Comparison of ENCODE assay signal across 12 mouse cellular contexts in genomic region chr14:48841278-48841677, GRCm38 (mm10).
"Had no signal": no experiment of that assay in that cellular context is flagged by ENCODE, and none has a peak within 500 bp of the region (broad histone marks: within the 10 kb centered on the region; RNA-seq: fewer than 3 reads in every experiment).

No protein-coding gene starts in this region.

- H3K36me3 ChIP-seq: kidney, embryonic 15.5 days; limb, embryonic 10.5 days; liver, embryonic 12.5 days had no signal

- H3K4me1 ChIP-seq: kidney, embryonic 15.5 days; liver, embryonic 12.5 days had no signal

- ATAC-seq: liver, embryonic 12.5 days had no signal

- H3K4me2 ChIP-seq: kidney, embryonic 15.5 days; liver, embryonic 12.5 days; lung, embryonic 14.5 days had no signal

- H3K9ac ChIP-seq: kidney, embryonic 15.5 days; liver, embryonic 12.5 days; lung, embryonic 14.5 days had no signal

- H3K9me3 ChIP-seq: kidney, embryonic 15.5 days; limb, embryonic 10.5 days; liver, embryonic 12.5 days had no signal

- H3K4me3 ChIP-seq: kidney, embryonic 15.5 days; left cerebral cortex, adult 2 months; limb, embryonic 10.5 days; liver, embryonic 12.5 days had no signal

- DNase-seq: kidney, adult 18-20 months; kidney, postnatal 14 days; lung, embryonic 14.5 days; lung, postnatal 10 days; lung, postnatal 4 days; midbrain, embryonic 14.5 days; thymus, adult 18-20 months; thymus, postnatal 25 days had no signal

- H3K27ac ChIP-seq: kidney, embryonic 15.5 days; left cerebral cortex, adult 2 months; limb, embryonic 10.5 days; liver, embryonic 12.5 days had no signal

- H3K27me3 ChIP-seq: kidney, embryonic 15.5 days; liver, embryonic 12.5 days had no signal
